Mouse (Mus musculus): ENCODE data around the gene Spef2. TPM values are rescaled to one million over a fixed set of nuclear protein-coding genes. Genes with fewer than 3 reads are reported as not detected.
A peak's percentile ranks its signal among the peaks of the same experiment; 100 is the strongest.
"Not testable (repeated sequence)": the region's sequence is repeated elsewhere in the genome, so short reads cannot be mapped to it uniquely, and the experiment has no call there.

Spef2 gene
- polyA plus RNA-seq (2015; fragmentation: Nextera tagmentation; extraction: Ambion mirVana): 0.02 and 0.11 TPM in 2 replicates

DNA sequence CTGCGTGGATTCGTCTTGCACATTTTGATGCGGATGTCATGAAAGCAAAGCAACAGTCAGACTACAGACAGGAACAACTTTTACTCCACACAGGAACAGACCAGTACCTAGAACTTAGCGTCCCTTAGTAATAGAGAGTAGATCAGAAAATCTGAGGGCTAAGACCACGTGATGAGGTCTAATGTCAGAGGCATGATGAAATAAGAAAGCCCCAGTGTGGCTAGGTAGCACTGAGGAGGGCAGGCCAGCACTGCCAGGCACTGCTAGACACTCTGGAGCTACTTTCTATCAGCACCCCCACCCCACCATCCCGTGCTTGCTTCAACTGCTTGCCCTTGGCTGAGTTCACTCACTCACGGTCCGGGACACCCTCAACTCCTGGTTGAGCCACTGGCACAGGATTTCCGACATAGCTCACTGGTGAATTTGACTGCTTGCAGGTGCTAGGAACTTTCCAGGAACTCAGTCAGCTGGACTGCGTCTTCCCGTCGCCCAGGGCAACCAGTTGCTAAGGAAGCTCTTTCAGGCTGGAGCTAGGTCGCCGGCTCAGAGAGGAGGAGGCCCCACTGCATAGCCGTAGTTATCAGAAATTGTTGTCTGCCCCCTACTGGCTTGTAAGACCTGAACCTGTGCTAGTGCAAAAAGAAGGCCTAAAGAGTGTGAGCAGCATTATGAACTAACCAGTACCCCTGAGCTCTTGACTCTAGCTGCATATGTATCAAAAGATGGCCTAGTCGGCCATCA, at the start of gene Spef2:
TSS of gene Spef2 (minus strand) at position 510 of the 744 bp plus-strand sequence.
- DNase-seq (ENCODE audit: low spot score) (peak; percentile 36), ATAC-seq (ENCODE audit: low FRiP score, low TSS enrichment) (peak; percentile 60; the same call in 1 of the 2 replicates)
- H3K27ac ChIP-seq (replicated peaks): no peak within 1 kb of the TSS
- no peaks in the 10 kb centered on the region for H3K4me1 ChIP-seq (replicated peaks; ENCODE audit: control insufficient read depth, insufficient read depth)
- no peak within 1 kb of the TSS for H3K4me3 ChIP-seq (ENCODE audit: low read depth, low read length)
- H3K27me3 ChIP-seq (ENCODE audit: control insufficient read depth, insufficient read depth, low read length): no peaks in the 10 kb centered on the region
- TF ChIP-seq EP300 (optimal IDR thresholded peaks at IDR 0.05): no peak
- TF ChIP-seq CTCF (IDR thresholded peaks at IDR 0.05; ENCODE audit: low read depth): peak; percentile 45
- whole genome bisulfite sequencing: 27% methylated on average over 16 of the region's 16 CpGs
- H3K4me2 ChIP-seq (replicated peaks; ENCODE audit: low read depth): 0 out of 2 replicates have a peak within 1 kb of the TSS, but pooled peaks have one; percentile 5
- no peaks in the 10 kb centered on the region for H3K9me3 ChIP-seq (ENCODE audit: control insufficient read depth, low read length)
- no peaks in the 10 kb centered on the region for H3K36me3 ChIP-seq (ENCODE audit: control insufficient read depth, insufficient read depth, low read length)
- H3K9ac ChIP-seq (ENCODE audit: low read length): no peak within 1 kb of the TSS

- no peaks in the 10 kb centered on the region for H3K36me3 ChIP-seq (ENCODE audit: control insufficient read depth, insufficient read depth, low read length)
Observed at GRCm38 (mm10) chr15:9794131-9794530, 45.5 kb upstream of the Spef2 start.

DNA sequence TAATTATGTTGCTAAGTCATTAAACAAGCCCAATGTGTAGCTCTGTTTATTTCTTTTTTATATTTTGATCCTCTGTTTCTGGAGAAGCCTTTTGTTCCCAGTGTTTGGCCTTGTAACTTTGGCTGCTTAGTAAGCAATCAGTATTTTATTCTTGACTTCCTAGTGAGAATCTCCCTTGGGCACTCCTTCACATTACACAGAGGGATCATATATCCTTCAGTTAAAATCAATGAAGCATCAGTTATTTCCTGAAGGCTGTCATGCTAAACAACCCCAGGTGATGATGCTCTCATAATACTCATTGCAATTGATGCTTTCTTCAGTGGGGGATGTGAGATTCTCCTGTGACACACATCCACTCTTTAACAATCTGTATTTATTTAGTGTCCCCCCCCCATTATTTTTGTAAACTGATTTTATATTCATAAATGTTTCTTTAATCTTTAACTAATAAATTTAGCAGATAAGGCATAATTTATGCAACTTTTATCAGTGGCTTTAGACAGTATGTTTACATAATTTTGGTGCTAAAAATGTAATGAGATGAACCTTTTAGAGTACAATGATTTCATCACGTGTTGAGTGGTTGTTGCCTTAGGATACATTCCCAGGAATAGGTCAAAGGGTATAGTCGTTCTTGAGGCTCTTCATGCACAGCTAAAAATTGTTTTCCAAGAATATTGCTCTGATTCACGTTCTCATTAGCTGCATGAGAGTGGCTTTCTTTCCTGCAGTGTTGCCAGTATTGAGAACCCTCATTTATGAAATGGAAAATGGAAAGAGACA, 39.8 kb upstream of the Spef2 start:
- ATAC-seq (ENCODE audit: low FRiP score, low TSS enrichment) (no peak), DNase-seq (ENCODE audit: low spot score) (no peak)
- Histone ChIP-seq H3K4me1 (replicated peaks; ENCODE audit: control insufficient read depth, insufficient read depth) (no peaks in the 10 kb centered on the region), H3K27me3 (ENCODE audit: control insufficient read depth, insufficient read depth, low read length) (no peaks in the 10 kb centered on the region), H3K9me3 (ENCODE audit: control insufficient read depth, low read length) (no peaks in the 10 kb centered on the region), H3K36me3 (ENCODE audit: control insufficient read depth, insufficient read depth, low read length) (no peaks in the 10 kb centered on the region), H3K27ac (replicated peaks) (no peak overlapping the region), H3K9ac (ENCODE audit: low read length) (no peak overlapping the region), H3K4me3 (ENCODE audit: low read depth, low read length) (no peak overlapping the region), H3K4me2 (replicated peaks; ENCODE audit: low read depth) (no peak overlapping the region)
- 32% methylated on average over 3 of the region's 3 CpGs for WGBS
- TF ChIP-seq CTCF (IDR thresholded peaks at IDR 0.05; ENCODE audit: low read depth): no peak
- no peak for TF ChIP-seq EP300 (optimal IDR thresholded peaks at IDR 0.05)

More at GRCm38 (mm10) chr15:9794131-9794530, 45.5 kb upstream of the Spef2 start:
- H3K27ac ChIP-seq (replicated peaks): no peak overlapping the region
- H3K9ac ChIP-seq (ENCODE audit: low read length): no peak overlapping the region
- no peaks in the 10 kb centered on the region for H3K4me1 ChIP-seq (replicated peaks; ENCODE audit: control insufficient read depth, insufficient read depth)
- DNase-seq (ENCODE audit: low spot score) (no peak), ATAC-seq (ENCODE audit: low FRiP score, low TSS enrichment) (no peak)
- TF ChIP-seq CTCF (IDR thresholded peaks at IDR 0.05; ENCODE audit: low read depth) (no peak), EP300 (optimal IDR thresholded peaks at IDR 0.05) (no peak)
- no peak overlapping the region for H3K4me3 ChIP-seq (ENCODE audit: low read depth, low read length)
- WGBS: 82% methylated on average over 3 of the region's 3 CpGs
- H3K4me2 ChIP-seq (replicated peaks; ENCODE audit: low read depth): no peak overlapping the region
- no peaks in the 10 kb centered on the region for H3K27me3 ChIP-seq (ENCODE audit: control insufficient read depth, insufficient read depth, low read length)
- H3K9me3 ChIP-seq (ENCODE audit: control insufficient read depth, low read length): no peaks in the 10 kb centered on the region

DNA sequence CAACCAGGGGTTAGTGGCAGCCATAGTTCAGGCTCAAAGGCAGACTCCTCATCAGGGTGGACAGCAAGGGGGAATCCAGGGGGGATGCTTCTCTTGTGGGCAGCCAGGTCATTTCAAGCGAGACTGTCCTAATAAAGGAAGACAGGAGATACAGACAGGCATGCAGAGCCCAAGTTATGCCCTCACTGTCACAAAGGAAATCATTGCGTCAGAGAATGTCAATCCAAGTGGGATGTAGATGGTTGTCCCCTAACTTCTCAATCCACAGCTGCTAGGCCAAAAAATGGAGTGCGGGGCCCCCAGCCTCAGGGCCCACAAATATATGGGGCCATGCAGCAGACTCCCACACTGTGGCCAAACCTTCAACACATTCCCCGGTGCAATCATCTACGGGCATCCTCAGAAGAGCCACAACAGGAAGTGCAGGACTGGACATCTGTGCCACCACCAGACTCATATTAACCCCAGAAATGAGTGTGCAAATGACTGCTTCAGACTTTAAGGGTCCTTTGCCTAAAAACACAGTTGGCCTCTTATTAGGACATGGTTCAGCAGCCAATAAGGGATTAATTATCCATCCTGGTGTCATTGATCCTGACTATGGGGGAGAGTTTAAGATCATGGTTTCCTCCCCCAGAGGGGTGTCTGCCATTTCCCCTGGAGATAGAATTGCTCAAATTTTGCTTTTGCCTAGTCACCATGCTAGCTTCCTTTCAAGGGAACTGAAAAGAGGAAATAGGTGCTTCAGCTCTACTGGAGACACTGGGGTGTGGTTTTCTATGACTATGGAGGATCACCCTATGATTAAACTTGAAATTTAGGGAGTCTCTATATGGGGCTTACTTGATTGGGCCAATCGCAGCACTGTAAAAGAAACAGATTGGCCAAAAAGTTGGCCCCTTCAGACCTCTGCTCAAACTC, 25.8 kb upstream of the Spef2 start:
- not testable (repeated sequence) for H3K36me3 ChIP-seq (ENCODE audit: control insufficient read depth, insufficient read depth, low read length); H3K4me3 ChIP-seq (ENCODE audit: low read depth, low read length); H3K4me1 ChIP-seq (replicated peaks; ENCODE audit: control insufficient read depth, insufficient read depth); ATAC-seq (ENCODE audit: low FRiP score, low TSS enrichment); H3K27ac ChIP-seq (replicated peaks); H3K9me3 ChIP-seq (ENCODE audit: control insufficient read depth, low read length); H3K4me2 ChIP-seq (replicated peaks; ENCODE audit: low read depth); H3K27me3 ChIP-seq (ENCODE audit: control insufficient read depth, insufficient read depth, low read length); H3K9ac ChIP-seq (ENCODE audit: low read length); DNase-seq (ENCODE audit: low spot score)
- 94% methylated on average over 6 of the region's 6 CpGs for WGBS

- Histone ChIP-seq H3K27me3 (ENCODE audit: control insufficient read depth, insufficient read depth, low read length) (no peaks in the 10 kb centered on the region), H3K27ac (replicated peaks) (no peak overlapping the region), H3K4me2 (replicated peaks; ENCODE audit: low read depth) (no peak overlapping the region), H3K9ac (ENCODE audit: low read length) (no peak overlapping the region), H3K4me3 (ENCODE audit: low read depth, low read length) (no peak overlapping the region), H3K9me3 (ENCODE audit: control insufficient read depth, low read length) (no peaks in the 10 kb centered on the region), H3K4me1 (replicated peaks; ENCODE audit: control insufficient read depth, insufficient read depth) (no peaks in the 10 kb centered on the region), H3K36me3 (ENCODE audit: control insufficient read depth, insufficient read depth, low read length) (no peaks in the 10 kb centered on the region)
- ATAC-seq (ENCODE audit: low FRiP score, low TSS enrichment): no peak
- TF ChIP-seq EP300 (optimal IDR thresholded peaks at IDR 0.05) (no peak), CTCF (IDR thresholded peaks at IDR 0.05; ENCODE audit: low read depth) (no peak)
- WGBS: 42% methylated on average over 4 of the region's 4 CpGs
- no peak for DNase-seq (ENCODE audit: low spot score)
Observed at GRCm38 (mm10) chr15:9768184-9768918, 19.7 kb upstream of the Spef2 start.

All from stomach, postnatal 0 days (tissue).